Mouse (Mus musculus) urinary bladder, adult 18-20 months (tissue): ENCODE data around the gene Slc13a3.
A peak's percentile ranks its signal among the peaks of the same experiment; 100 is the strongest.

Experiments used
- DNase-seq, 2 experiments: peaks; one replicate each; pipeline ENCODE4 v3.0.0; 2022; ENCODE audit warnings: low spot score in 2 of 2, mixed read lengths in 2 of 2

Gene Slc13a3

DNA sequence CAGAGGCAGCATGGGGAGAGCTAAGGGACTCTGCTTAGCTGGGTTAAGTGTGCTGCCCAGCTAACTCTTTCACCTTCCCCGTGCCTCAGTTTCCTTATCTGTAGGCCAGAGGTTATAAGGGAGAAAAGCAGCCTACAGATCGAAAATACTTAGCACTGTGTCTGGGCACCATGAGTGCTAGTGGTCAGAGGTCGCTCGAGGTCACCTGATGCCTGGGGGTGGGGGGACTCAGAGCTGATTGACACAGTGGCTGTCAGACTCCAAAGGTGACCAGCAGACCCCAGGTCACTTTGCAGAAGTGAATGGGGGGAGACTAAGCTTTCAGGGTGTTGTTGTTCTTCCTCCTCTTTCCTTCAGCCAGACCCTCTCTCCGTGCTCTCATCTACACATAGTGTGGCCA, 58.7 kb downstream of the Slc13a3 start:
- DNase-seq, result no peak

DNA sequence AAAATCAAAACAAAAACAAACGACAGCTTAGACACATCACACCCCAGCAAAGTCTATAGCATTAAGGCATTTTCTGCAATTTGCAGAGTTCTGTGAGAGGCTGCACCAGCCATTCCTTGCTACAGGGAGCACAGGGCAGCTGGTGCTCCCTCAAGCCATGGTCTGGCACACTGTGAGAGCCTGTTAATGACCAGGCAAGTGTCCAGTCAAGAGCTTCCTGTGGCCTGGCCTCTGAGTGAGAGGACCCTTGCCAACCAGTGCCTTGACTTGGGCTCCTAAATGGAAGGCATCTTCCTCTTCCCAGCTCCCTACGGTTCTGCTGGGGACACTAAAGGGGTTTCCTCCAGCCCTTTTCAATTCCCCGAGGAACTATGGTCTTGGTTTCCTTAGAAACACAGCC, 59.1 kb downstream of the Slc13a3 start:
- no peak for DNase-seq

DNA sequence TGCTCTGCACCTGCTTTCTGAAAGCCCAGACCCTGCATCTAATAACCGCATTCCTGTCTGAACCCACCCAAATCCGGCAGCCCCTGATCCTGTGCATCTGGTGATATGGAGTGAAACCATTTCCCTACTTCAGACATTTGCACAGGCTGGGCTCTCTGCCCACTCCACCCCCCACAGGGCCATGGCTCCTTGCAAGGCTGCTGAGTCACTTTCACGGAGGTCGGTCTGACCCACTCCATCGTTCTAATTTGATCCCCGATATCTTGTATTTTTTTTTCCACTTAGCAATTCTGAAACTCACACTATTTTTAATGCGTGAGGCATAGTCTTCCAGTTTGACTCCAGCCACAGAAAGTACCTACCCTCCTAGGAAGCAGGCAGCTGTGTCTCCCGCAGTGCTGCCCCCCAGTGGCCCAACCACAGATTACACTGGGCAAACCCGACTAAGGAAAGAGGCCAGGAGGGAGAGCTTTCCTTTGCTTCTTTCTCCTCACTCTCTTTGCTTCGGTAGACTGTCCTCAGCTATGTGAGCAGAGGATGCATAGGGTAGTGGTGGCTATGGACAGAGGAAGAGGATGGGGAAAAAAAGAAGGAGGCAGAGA, 65.2 kb downstream of the Slc13a3 start:
- peak; percentile 38 to 66 for DNase-seq

DNA sequence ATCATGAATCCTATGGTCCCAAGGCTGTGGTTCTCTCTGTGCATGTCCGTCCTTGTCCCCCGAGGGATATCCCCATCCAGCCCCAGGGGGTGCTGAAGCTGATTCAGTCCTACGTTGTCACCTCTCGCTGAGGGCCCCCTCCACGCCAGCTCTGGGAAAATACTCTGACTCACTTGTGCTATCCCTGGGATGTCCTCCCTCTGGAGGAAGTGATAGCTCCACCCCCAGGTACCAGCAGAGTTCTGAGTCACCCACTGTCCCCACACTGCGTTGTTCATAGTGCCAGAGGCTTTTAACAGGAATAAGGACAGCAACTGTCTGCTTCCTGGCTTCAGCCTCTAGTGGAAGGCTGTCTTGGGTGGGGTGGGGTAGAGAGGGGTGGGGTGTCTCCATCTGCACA, 67.7 kb downstream of the Slc13a3 start:
- no peak for DNase-seq

DNA sequence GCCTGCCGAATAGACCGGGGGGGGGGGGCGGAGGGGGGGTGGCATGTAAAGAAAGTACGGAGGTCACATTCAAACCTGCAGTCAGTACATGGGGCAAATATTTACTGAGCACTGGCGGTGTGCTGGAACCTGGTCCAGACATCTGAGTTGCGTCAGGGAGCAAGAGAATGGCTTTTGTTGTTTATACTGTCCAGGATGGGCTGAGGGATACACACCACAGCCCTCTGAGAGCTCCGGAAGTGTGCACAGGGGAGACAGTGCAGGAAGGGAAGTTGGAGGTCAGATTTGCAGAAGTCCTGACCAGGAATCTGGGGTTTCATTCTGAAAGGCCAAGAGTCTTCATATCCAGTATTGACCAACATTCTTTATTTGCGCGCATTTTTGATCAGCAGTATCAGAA, 68.1 kb downstream of the Slc13a3 start:
- no peak for DNase-seq

DNA sequence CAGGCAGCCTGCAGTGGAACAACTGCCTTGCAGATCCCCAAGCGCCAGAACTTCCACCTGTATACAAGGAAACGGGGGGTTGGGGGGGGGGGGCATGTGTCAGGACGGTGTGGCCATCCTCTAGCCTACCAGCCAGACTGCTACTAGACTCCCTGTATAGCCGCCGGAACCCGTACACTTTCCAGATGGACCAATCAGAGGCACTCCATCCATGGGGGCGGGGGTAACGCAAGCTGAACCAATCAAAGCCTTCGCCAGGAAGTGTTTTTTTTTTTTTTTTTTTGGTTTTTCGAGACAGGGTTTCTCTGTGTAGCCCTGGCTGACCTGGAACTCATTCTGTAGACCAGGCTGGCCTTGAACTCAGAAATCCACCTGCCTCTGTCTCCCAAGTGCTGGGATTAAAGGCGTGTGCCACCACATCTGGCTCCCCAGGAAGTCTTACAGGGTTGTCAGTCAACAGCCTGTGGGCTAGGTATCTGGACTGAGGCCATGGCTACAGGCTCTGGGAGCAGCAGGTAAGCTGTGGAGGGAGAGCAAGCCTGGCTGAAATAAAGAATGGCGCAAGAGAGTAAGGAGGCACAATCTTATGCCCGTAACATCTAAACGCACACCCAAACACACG, 74.8 kb downstream of the Slc13a3 start:
- DNase-seq, result no peak

DNA sequence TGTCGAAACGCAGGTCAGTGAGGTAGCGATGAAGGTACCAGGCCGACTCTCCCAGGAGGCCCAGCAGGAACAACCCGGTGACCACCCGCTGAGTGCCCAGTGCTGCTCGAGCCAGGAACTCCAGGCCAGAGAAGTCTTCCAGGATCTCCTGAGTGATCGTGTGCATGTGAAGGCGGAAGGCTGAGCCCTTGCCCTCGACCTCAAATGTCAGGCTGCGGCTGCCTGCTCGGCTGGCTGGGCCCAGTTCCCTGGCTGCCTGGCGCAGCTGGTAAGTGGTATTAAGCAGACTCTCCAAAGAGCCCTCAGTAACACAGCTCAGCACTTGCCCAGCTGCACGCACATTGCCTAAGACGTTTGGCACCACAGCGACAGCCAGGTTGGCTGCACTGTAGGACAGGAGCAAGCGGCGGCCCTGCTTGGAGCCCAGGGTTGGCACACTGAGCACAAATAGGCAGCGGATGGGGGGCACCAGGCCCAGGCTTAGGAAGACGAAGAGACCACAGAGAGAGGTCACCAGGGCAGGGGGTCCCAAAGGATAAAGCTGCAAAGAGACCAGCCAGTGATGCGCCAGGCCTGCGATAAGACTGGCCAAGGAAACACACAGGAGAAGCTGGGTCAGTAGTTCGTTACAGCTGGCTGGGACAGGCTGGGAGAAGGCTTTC, 75.4 kb downstream of the Slc13a3 start:
- DNase-seq, result no peak

DNA sequence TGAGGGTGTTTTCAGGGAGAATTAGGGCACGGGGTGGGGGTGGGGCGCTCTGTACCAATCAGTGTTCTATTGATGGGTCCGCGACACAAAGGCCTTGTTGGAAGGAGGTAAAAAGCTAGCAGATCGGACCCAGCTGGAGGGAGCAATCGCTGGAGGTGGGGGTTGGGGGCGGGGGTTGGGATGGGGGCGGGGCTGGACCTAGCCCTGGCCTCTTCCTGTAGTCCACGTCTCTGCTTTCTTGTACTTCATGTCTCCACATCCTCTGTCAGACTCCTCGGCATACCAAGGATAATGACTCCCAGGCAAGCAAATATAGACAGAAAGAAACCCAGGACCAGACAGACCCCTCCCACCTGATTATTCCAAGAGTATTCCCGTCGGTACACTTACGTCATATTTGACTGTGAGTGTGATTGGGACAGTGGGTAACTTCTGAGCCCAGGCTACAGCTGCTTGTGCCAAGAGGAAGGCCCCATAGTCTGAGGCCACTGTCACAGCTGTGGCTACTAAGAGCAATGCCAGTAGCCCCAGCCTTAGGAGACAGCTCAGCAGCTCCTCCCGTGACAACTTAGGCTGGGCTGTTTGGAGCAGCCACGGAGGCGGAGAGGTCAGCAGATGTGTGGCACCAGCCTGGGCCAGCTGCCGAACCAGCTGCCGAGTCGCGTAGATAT, 76.1 kb downstream of the Slc13a3 start:
- no peak for DNase-seq

DNA sequence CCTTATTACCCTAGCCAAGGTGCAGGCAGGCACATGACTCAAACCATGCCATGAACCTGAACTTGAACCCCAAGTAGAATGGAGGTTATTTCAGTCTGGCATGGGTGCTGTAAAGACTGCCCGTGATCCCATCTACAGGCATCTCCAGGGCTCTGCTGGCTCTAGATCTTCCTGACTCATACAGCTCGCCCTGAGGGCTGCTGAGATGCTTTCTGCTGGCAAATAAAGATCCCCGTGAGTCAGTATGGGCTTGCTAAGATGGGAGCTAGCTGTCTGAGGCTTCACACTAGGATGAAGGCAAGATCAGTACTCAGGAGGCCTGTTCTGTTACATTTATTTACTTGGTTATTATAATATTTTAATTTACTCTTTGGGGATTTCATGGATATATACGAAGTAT, 80.9 kb downstream of the Slc13a3 start:
- no peak for DNase-seq

DNA sequence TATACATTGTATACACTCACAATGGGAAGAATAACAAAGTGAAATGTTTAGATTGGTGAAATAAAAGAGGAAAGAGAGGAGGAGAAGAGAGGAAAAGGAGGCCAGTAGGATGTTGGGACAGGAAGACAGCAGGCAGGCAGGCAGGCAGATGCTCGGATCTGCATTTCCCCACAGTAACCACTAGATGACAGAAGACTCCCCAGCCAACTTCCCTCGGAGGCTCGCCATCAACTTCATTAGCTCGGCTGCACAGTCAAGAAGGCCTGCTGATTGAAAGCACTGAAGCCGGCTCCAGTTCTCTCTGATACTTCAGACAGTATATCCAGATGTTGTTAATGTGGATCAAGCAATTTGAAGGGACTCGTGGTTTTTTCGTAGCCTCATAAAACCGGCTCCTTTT, 81.5 kb downstream of the Slc13a3 start:
- no peak for DNase-seq

DNA sequence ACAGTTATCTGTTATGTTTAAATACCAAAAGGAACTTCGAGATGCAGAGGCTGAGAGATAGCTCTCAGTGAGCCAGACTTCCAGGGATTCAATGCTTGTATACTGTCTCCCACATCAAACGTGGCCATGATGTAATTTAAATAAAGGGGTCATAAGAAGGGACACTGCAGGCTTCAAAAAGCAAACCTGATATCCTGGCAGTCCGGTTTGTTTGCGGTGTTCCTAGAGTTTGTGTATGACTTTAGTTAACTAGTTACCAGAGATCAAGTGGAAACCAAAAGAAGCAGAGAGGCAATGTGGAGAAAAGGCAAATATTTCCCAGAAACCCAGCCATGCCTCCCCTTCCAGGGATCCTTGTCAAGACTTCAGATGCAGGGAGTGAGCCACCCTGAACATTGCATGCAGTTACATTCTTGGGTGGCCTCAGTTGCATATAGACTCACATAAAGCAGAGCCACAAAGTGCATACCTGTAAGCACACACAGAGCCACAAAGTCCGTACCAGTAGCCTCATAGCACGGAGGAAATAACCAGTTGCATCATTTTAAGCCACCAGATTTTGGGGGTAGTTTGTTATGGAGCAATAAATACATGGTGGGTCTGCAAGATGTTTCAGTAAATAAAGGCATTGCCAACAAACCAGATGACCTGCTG, 83.6 kb downstream of the Slc13a3 start:
- no peak for DNase-seq

DNA sequence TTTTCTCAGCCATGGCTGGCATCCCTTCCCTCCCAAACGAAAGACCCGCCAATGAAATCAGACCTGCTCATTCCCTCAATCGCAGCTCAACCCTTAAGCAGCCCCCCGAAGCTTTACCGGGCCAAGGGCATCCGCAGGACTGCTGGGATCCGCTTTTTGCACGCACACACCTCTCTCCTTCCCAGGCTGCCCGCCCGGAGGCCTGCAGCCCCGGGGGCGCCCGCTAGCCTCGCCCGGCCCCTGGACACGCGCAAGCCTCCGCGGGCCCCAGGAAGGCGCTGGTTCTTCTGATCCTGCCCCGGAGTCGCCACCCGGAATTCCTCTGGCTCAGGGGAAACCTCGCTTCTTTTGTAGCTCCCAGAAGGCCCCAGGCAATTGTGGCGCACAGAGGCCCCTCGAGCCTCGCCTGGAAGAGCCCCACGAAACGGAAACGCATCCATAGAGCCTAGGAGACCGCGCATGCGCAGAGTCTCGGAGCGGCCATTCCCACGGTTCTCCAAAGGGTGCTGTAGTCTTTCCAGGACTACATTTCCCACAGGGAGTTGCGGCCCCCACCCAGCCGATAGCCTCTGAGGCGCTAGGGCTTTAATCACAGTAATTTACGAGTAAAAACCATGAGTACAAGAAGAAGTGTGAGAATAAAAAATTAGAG, 85.1 kb downstream of the Slc13a3 start, which contains the start of gene Zfp334:
Gene Zfp334 (minus strand): TSS at position 416 of the 652 bp plus-strand sequence.
- peak; percentile 88 for DNase-seq

DNA sequence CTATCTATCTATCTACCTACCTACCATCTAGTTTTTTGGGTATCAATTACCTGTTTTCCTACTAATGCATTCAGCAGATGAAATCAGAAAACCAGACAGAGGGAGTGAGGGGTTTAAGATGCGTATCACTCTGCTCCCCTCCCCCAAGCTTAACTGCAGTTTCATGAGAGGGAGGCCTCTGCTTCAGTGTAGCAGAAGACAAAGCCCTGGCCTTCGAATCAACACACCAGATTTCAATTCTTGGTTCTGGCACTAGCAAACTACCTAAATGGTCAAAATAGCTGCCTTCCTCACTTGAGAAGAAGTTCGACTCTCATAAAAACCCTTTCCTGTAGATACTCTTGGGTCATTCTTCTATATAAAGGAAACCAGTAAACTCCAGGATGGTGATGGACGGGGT, 85.7 kb downstream of the Slc13a3 start:
- no peak for DNase-seq

DNA sequence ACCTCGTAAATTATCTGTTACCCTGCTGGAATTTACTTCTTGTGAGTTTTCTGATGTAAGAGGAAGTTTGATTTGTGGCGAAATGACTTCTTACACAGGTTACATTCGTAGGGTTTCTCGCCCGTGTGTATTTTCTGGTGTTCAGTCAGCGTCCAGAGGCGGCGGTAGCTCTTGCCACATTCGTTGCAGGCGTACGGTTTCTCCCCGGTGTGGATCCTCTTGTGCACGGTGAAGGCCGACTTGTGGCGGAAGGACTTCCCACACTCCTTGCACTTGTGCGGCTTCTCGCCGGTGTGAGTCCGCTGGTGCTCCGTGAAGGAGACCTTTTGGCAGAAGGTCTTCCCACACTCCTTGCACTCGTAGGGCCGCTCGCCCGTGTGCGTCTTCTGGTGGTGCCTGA, 93.0 kb downstream of the Slc13a3 start:
- DNase-seq, result no peak

DNA sequence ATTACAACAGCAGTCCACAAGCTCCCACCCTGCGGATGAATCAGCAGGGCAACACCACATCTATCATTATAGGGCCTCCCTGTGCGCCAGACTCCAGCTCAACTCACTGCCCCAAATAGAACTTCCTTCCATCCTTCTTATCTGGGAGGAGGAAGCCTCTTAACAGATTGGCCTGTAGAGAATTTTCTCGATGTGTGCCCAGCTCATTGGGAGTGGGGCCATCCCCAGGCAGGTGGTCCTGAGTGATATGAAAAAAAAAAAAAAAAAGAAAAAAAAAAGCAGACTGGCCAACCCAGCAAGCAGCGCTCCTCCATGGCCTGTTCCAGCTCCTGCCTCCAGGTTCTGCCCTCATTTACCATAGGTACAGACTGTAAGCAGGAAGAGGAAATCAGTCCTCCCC, 97.0 kb downstream of the Slc13a3 start:
- DNase-seq, result no peak

DNA sequence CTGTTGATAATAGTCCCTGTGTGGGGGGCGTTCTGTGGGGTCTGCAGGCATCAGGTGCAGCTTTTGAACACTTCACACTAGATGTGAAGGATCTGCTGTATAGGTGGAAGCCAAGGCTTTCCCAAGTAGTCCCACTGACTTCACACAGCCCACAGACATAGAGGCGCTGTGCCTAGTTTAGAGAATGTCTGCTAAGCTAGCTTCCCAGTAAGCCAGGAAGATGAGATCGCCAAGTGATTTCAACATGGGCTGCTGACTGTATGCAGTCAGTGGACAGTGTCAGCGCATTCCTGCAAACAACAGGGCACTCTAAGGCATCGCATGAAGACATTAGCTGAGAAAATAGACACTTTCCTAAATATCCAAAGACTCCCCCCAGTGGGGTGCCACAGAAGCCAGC, 97.6 kb downstream of the Slc13a3 start:
- no peak for DNase-seq

DNA sequence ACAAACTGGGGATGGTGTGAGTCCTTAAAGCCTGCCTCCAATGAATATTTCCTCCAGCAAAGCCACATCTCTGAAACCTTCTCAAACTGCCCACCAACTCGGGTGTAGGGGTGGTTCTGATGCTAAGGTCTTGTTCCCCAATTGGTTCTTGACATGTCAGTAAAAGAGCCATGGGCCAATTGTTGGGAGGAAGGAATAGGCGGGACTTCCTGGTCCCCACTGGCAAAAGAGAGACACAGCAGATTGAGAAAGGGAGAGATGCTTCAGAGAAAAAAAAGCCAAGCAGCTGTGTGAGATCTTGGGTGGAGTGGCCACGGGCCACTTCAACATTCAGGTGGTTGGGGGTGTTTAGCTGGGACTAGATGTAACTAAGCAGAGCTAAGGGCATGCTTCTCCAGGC, 102.0 kb downstream of the Slc13a3 start:
- DNase-seq, result no peak

DNA sequence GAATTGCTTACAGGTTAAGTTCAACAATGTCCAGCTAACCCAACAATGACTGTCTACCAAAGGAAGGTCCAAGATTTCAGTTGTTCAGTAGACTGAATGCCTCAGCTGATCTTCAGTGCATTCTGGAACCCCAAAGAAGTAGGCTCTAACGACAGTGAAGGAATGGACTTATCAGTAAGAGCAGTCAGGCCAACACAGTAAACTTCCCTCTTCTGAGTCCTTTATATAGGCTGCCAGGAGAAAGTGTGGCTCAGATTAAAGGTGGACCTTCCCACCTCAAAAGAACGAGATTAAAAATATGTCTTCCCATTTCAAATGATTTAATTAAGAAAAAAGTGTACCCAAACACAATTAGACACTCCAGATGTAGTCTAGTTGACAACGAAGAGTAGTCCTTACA, 102.7 kb downstream of the Slc13a3 start:
- no peak for DNase-seq

DNA sequence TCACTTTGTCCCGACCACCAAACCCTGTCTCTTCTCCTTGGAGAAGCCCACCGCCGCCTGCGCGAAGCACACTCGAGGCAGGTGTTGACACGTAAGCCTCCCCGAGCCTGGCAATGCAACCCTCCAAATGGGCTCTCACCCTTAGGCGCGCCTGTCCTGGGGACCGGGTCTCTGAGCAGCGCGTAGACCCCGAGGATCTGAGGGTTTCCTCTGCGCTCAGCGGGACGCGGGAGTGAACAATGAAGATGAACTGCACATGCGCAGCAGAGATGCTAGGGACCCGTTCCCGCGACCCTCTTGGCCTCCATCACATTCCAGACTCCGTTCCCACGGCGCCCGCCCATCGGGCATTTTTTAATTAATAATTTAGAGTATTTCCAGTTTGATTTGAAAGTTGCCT, 104.5 kb downstream of the Slc13a3 start, which contains the start of gene Zfp663:
Gene Zfp663 (minus strand): TSS at position 234 of the 400 bp plus-strand sequence.
- no peak for DNase-seq

DNA sequence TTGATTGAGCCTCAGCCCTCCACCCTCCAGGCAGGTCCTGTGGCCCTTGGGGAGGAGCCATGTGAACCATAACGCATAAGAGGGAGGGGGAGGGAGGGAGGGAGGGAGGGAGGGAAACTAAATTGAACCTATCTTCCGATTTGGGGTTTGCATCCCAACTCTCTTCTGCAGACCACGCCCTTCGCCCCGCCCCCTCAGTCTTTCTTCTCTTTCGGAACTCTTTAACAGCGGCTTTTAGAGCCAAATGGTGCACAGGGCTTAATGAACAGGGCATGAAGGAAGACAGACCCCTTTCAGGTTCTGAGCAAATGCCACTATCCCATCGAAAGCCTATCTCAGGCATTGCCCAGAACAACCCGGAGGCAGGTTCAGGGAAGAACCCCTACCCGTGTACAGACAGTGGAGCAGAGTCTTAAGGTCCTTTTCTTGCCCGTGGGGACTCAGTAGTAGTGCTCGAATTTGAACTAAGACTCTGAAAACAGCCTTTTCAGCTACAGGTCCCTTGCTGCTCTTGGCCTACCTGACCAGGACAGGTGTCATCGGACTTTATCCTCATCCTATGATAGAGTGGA, 105.1 kb downstream of the Slc13a3 start:
- DNase-seq, result peak in 1 of 2 experiments; percentile 21

DNA sequence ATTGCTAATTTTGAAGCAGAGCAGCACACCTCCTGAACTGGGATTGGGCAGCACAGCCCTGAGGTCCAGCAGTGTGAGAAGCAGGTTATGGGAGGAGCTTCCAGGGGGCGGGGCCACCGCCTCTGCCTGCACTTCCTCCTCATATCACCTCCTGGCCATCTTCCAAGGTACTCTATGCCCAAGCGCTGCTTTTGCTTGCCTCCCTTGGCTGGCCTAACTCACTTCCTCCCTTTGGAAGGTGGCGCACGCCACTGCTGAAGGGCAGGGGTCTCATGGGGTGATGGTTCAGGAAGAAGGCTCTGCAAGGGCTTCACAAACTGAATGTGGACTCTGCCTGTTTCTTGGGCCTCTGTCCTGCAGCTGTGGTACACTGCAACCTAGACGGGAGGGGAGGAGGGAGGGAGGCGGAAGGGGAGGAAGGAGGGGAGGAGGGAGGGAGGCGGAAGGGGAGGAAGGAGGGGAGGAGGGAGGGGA, 105.9 kb downstream of the Slc13a3 start:
- peak; percentile 66 to 71 for DNase-seq
